Mouse (Mus musculus): ENCODE results near the gene Calm2. TPM values are rescaled to one million over a fixed set of nuclear protein-coding genes. Genes with fewer than 3 reads are reported as not detected.

The Calm2 gene
- total and polyA plus RNA-seq, 3 experiments: 50.7 to 701 (median 314) TPM

GRCm38 (mm10) chr17:87482867-87483266 lies 36.1 kb upstream of the Calm2 start:
- DNase-seq (ENCODE audit: low spot score): no peak
- no peak for TF ChIP-seq GATA2 (IDR thresholded peaks at IDR 0.05; ENCODE audit: borderline replicate concordance, low read depth, low read length)
- TF ChIP-seq GATA1 (IDR thresholded peaks at IDR 0.05; ENCODE audit: borderline replicate concordance, low read length): no peak
- TF ChIP-seq POLR2AphosphoS5 (IDR thresholded peaks at IDR 0.05; ENCODE audit: insufficient replicate concordance, low read depth, low read length): no peak
- TF ChIP-seq TAL1 (conservative IDR thresholded peaks at IDR 0.05; ENCODE audit: low read depth, low read length): no peak
- no peak for TF ChIP-seq CTCF (IDR thresholded peaks at IDR 0.05; ENCODE audit: low read depth, low read length)
- peaks cover 34% of the 10 kb centered on the region for H3K27me3 ChIP-seq (ENCODE audit: insufficient read depth, low read length)

DNA sequence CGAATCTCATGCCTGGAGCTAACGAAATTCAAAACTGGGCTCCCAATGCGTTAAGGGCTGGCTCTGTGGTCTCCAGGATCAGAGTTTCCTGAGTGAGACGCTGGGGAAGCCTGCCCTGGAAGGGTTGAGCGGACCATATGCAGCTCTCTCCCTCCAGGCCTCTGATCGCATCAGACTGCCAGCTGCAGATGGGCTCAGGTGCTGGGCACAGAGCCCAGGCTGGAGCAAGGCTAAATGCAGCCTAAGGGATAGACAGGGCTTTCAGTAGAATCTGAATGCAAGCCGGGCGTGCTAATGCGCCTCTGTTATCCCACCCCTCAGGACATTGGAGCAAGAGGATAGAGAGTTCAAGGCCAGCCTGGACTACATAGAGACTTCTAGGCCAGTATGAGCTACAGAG lies 31.8 kb upstream of the Calm2 start:
- no peaks in the 10 kb centered on the region for H3K9me3 ChIP-seq (replicated peaks)
- peaks cover 36% of the 10 kb centered on the region for H3K27me3 ChIP-seq (ENCODE audit: insufficient read depth, low read length)
- H3K36me3 ChIP-seq (replicated peaks): no peaks in the 10 kb centered on the region
- no peak for DNase-seq (ENCODE audit: low spot score)
- no peak overlapping the region for H3K4me3 ChIP-seq (ENCODE audit: low read depth, low read length)
- ATAC-seq (ENCODE audit: extremely low read depth, insufficient number of reproducible peaks, low FRiP score, poor library complexity, severe bottlenecking): no peak
- TF ChIP-seq GATA2 (IDR thresholded peaks at IDR 0.05; ENCODE audit: borderline replicate concordance, low read depth, low read length) (no peak), CTCF (IDR thresholded peaks at IDR 0.05; ENCODE audit: low read depth, low read length) (no peak), GATA1 (IDR thresholded peaks at IDR 0.05; ENCODE audit: borderline replicate concordance, low read length) (no peak), TAL1 (conservative IDR thresholded peaks at IDR 0.05; ENCODE audit: low read depth, low read length) (no peak)
- peaks cover 18% of the 10 kb centered on the region for H3K4me1 ChIP-seq (ENCODE audit: insufficient read depth, low read depth, low read length)

More at GRCm38 (mm10) chr17:87482867-87483266, 36.1 kb upstream of the Calm2 start:
- ATAC-seq (ENCODE audit: extremely low read depth, insufficient number of reproducible peaks, low FRiP score, poor library complexity, severe bottlenecking): peak; percentile 22; the same call in 1 of the 2 replicates
- Histone ChIP-seq H3K36me3 (replicated peaks) (no peaks in the 10 kb centered on the region), H3K4me3 (ENCODE audit: low read depth, low read length) (no peak overlapping the region), H3K4me1 (ENCODE audit: insufficient read depth, low read depth, low read length) (no peaks in the 10 kb centered on the region), H3K9me3 (replicated peaks) (peaks cover 8% of the 10 kb centered on the region)

DNA sequence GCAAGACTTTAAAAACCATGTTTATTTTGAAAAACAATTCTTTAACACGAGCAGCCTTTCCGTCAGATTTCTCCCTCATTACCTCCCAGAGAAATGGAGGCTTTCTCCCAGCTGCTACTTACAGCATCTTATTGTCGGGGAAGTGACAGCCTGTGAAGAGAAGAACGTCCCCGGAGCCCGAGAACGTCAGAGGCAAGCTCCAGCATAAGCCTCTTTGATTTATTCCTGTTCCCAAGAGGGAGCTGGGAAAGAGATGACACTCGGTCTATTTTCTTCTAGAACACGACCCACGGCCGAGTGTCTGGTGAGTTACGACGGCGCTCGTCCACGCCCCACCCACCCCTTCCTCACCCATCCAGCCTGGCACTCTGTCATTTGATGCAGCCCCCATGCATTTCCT lies 30.9 kb upstream of the Calm2 start:
- TF ChIP-seq GATA2 (IDR thresholded peaks at IDR 0.05; ENCODE audit: borderline replicate concordance, low read depth, low read length): no peak
- Histone ChIP-seq H3K4me1 (ENCODE audit: insufficient read depth, low read depth, low read length) (peaks cover 23% of the 10 kb centered on the region), H3K9me3 (replicated peaks) (no peaks in the 10 kb centered on the region), H3K36me3 (replicated peaks) (no peaks in the 10 kb centered on the region), H3K27me3 (ENCODE audit: insufficient read depth, low read length) (peaks cover 32% of the 10 kb centered on the region; the same call in 1 of the 2 replicates), H3K4me3 (ENCODE audit: low read depth, low read length) (no peak overlapping the region)
- ATAC-seq (ENCODE audit: extremely low read depth, insufficient number of reproducible peaks, low FRiP score, poor library complexity, severe bottlenecking) (no peak), DNase-seq (ENCODE audit: low spot score) (no peak)

DNA sequence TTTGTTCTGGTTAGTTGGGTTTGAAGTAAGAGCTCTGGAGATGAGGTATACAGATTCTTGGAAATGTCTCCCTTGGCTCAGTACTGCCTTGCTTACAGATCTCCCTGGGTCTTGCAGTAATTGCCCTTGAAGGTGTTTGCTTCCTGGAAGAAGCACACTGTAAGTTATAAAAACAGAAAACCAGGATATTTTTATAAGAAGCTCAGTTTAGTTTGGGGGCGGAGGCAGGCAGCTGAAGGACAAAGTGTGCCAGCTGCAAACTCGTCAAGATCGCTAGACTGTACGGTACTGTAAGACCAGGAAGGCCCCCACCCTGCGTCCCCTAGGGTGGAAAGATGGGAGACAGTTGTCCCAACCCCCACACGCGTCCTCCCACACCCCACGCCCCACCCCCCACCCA lies 28.6 kb upstream of the Calm2 start:
- Histone ChIP-seq H3K9me3 (replicated peaks) (no peaks in the 10 kb centered on the region), H3K27me3 (ENCODE audit: insufficient read depth, low read length) (peaks cover 20% of the 10 kb centered on the region; the same call in 1 of the 2 replicates), H3K4me1 (ENCODE audit: insufficient read depth, low read depth, low read length) (peaks cover 37% of the 10 kb centered on the region), H3K36me3 (replicated peaks) (no peaks in the 10 kb centered on the region), H3K4me3 (ENCODE audit: low read depth, low read length) (no peak overlapping the region)
- ATAC-seq (ENCODE audit: extremely low read depth, insufficient number of reproducible peaks, low FRiP score, poor library complexity, severe bottlenecking) (no peak), DNase-seq (ENCODE audit: low spot score) (no peak)
- TF ChIP-seq GATA1 (IDR thresholded peaks at IDR 0.05; ENCODE audit: borderline replicate concordance, low read length) (no peak), POLR2AphosphoS5 (IDR thresholded peaks at IDR 0.05; ENCODE audit: insufficient replicate concordance, low read depth, low read length) (no peak), CTCF (IDR thresholded peaks at IDR 0.05; ENCODE audit: low read depth, low read length) (no peak), TAL1 (conservative IDR thresholded peaks at IDR 0.05; ENCODE audit: low read depth, low read length) (no peak), GATA2 (IDR thresholded peaks at IDR 0.05; ENCODE audit: borderline replicate concordance, low read depth, low read length) (no peak)

GRCm38 (mm10) chr17:87474501-87474795 lies 27.7 kb upstream of the Calm2 start:
- Histone ChIP-seq H3K9me3 (replicated peaks) (no peaks in the 10 kb centered on the region), H3K36me3 (replicated peaks) (no peaks in the 10 kb centered on the region), H3K4me1 (ENCODE audit: insufficient read depth, low read depth, low read length) (peaks cover 44% of the 10 kb centered on the region), H3K4me3 (ENCODE audit: low read depth, low read length) (no peak overlapping the region), H3K27me3 (ENCODE audit: insufficient read depth, low read length) (peaks cover 20% of the 10 kb centered on the region; the same call in 1 of the 2 replicates)
- ATAC-seq (ENCODE audit: extremely low read depth, insufficient number of reproducible peaks, low FRiP score, poor library complexity, severe bottlenecking) (no peak), DNase-seq (ENCODE audit: low spot score) (no peak)
- TF ChIP-seq CTCF (IDR thresholded peaks at IDR 0.05; ENCODE audit: low read depth, low read length) (no peak), POLR2AphosphoS5 (IDR thresholded peaks at IDR 0.05; ENCODE audit: insufficient replicate concordance, low read depth, low read length) (no peak), GATA2 (IDR thresholded peaks at IDR 0.05; ENCODE audit: borderline replicate concordance, low read depth, low read length) (no peak), TAL1 (conservative IDR thresholded peaks at IDR 0.05; ENCODE audit: low read depth, low read length) (no peak), GATA1 (IDR thresholded peaks at IDR 0.05; ENCODE audit: borderline replicate concordance, low read length) (no peak)

- Histone ChIP-seq H3K9me3 (replicated peaks) (no peaks in the 10 kb centered on the region), H3K4me3 (ENCODE audit: low read depth, low read length) (peak overlapping the region; percentile 4; the same call in 1 of the 2 replicates), H3K36me3 (replicated peaks) (no peaks in the 10 kb centered on the region), H3K4me1 (ENCODE audit: insufficient read depth, low read depth, low read length) (peaks cover 49% of the 10 kb centered on the region), H3K27me3 (ENCODE audit: insufficient read depth, low read length) (peaks cover 20% of the 10 kb centered on the region; the same call in 1 of the 2 replicates)
- TF ChIP-seq TAL1 (conservative IDR thresholded peaks at IDR 0.05; ENCODE audit: low read depth, low read length): no peak
- TF ChIP-seq GATA2 (IDR thresholded peaks at IDR 0.05; ENCODE audit: borderline replicate concordance, low read depth, low read length): no peak
- no peak for TF ChIP-seq POLR2AphosphoS5 (IDR thresholded peaks at IDR 0.05; ENCODE audit: insufficient replicate concordance, low read depth, low read length)
- no peak for TF ChIP-seq GATA1 (IDR thresholded peaks at IDR 0.05; ENCODE audit: borderline replicate concordance, low read length)
- ATAC-seq (ENCODE audit: extremely low read depth, insufficient number of reproducible peaks, low FRiP score, poor library complexity, severe bottlenecking) (no peak), DNase-seq (ENCODE audit: low spot score) (no peak)
Measured at GRCm38 (mm10) chr17:87473736-87474500, 27.2 kb upstream of the Calm2 start.
